Mouse (Mus musculus) retina, embryonic 14.5 days (tissue): Measurements from ENCODE around the gene Tmem11.
"Not testable (repeated sequence)": the region's sequence is repeated elsewhere in the genome, so short reads cannot be mapped to it uniquely, and the experiment has no call there.

Experiments
- DNase-seq: peaks from one replicate; pipeline ENCODE4 v3.0.0-alpha.2; 2015; ENCODE audit warnings: low spot score

Gene Tmem11

DNA sequence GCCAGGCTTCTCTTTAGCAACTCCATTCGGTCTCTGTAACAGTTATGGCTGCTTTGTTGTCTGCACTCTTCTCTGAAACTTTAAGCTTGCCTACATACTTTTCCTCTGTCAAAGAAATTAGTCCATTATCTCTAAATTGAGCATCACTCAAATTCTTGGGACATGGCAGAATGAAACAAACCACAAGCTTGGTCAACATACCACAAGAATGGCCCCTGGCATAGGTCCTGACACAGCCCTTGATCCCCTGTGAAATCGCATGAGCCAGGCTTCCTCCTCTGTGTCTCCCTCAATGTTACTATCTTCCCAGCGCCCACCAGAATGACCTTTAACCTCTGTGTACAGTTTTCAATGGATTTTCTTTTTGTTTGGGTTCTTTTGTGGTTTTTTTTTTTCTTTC lies 3.3 kb upstream of the Tmem11 start:
- DNase-seq: no peak

DNA sequence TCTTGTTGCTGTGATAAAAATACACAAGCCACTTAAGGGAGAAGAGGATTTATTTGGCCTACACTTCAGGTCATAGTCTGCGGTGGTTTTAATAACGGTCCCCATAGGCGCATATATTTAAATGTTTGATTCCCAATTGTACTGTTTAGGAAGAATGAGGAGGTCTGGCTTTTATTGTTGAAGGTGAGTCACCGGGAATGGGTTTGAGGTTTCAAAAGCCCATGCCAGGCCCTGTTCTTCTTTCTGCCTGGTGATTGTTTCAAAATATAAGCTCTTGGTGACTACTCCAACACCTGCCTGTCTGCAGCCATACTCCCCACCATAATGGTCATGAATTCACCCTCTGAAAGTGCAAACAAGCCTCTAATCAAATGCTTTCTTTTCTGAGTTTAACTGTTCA lies 1.5 kb upstream of the Tmem11 start:
- no peak for DNase-seq

DNA sequence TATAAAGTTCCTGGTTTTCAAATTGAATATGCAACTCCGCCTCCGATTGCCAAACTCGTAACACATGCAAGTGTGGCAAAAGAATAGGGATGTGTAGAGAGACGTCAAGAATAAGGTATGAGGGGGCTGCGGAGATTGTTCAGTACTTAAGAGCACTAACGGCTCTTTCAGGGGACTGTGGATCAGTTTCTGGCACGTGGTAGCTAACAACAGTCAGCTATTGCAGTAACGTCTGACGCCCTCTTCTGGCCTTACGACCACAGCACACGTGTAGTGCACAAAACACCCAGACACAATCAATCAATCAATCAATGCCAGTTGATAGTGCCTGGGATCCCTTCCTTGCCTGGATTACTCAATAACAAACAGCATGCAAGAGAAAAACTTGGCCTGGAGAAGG lies 351 bp upstream of the Tmem11 start:
- peak; percentile 80 for DNase-seq

DNA sequence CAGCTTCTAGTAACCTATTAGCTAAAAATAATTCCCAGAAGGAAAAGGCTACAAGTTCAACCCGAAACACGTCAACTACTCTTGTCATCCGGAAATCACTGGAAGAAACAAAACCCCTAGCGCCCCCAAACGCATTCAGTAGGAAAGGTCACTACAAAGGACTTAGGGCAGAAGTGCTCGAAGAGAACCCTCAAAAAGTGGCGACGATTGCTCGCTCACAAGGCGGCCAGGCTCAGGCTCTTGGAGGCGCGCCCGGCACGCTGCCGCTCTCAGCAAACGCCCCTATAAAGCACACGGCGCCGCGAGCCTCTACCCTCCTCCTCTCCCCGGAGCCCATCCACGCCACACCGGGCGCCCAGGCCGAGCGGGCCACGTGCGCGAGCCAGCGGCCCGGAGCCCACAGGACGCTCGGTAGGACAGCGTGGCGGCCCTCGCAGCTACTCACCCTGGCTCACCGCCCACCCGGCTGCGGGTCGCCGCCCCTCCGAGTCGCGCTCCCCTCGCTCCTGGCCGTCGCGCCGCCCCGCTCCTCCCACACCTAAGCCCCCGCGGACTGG lies 938 bp downstream of the Tmem11 start:
- DNase-seq: no peak

DNA sequence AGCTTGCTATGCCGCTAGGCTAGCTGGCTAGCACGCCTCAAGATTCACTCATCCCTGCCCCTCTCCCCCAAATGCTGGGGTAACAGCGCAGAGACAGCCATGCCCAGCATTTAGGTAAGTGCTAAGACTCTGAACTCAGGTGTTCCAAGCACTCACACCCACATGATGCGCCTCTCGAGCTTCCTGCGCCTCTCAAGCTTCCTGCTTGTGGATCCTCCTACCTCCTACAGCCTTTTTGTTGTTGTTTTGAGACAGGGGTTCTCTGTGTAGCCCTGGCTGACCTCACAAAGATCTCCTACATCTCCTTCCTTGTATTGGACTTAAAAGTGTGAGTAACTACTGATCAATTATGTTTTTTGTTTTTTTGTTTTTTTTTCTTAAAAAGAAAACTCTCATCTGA lies 6.0 kb downstream of the Tmem11 start:
- no peak for DNase-seq

DNA sequence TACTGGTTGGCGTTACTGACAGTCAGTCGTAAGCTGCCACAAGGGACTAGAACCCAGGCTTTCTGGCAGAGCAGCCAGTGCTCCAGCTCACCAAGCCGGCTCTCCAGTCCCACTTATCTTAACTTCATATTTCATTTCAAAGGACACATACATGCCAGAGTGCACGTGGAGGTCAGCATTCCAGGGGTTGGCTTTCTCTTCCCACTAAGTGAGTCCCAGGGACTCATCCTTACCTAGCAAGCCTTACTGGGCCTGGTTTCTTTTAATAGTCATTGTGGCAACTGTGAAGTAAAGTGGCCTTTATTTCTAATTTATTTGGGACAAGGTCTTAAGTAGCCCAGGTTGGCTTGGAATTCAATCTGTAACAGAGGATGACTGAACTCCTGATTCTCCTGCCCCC lies 7.7 kb downstream of the Tmem11 start:
- no peak for DNase-seq

DNA sequence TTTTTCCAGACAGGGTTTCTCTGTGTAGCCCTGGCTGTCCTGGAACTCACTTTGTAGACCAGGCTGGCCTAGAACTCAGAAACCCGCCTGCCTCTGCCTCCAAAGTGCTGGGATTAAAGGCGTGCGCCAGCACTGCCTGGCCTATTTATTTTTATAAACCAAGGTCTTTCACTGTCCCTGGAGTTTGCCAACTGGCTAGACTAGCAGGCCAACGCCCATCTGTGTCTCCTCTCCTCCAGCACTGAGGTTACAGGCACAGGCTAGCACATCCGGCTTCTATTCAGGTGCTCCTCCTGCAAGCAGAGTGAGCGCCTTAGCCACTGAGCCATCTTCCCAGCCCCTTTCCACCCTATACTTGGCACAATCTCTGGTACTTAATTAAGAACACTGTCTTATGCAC lies 9.6 kb downstream of the Tmem11 start:
- DNase-seq: not testable (repeated sequence)

DNA sequence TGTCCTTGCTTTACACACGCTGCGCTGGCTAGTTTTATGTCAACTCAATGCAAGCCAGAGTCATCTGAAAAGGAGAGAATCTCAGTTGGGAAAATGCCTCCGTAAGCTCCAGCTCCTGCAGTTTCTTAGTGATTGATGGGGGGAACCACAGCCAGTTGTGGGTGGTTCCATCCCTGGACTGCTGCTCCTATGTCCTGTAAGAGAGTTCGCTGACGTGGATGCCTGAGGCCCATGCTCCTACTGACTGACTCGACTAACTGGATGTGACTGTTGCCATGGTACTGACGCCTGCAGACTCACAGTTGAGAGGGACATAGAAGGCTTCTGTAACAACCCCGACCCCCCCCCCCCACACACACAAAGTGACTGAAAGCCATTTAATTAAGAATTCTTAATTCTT lies 11.2 kb downstream of the Tmem11 start:
- DNase-seq: peak; percentile 59

DNA sequence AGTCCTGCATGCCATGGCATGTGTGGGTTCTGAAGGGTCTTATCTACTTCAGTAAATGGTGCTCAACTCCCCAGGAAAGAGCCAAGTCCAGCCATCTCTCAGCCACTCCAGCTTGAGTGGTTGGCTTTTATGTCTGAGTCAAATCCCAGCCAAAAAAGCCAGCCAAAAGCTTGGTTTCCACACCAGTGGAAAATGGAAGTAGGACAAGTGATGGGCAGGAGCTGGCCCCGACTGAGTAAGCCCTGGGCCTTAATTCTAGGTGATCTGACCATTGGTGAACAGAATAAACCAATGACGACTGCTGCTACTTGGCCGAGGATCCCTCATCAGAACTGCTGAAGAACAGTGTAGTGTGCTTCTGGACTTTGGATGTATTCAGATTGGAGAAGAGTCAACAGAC lies 11.6 kb downstream of the Tmem11 start:
- no peak for DNase-seq

DNA sequence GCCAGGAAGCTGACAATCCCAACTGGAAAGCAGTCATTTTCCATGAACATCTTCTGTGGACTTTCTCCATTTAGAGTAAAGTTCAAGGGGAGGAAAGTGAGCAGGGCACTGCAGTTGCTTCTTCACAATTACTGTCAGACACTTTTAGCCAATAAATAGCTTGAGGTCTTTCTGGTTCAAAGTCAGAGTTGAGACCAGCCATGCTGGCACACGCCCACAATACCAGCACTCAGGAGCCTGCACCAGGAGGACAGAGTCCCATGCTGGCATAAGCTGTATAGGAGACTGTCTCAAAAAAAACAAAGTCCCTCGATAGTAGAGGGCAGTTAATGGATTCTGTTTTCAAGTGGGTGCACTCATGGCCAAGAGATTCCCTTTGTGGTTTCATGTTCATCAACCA lies 13.1 kb downstream of the Tmem11 start:
- no peak for DNase-seq

DNA sequence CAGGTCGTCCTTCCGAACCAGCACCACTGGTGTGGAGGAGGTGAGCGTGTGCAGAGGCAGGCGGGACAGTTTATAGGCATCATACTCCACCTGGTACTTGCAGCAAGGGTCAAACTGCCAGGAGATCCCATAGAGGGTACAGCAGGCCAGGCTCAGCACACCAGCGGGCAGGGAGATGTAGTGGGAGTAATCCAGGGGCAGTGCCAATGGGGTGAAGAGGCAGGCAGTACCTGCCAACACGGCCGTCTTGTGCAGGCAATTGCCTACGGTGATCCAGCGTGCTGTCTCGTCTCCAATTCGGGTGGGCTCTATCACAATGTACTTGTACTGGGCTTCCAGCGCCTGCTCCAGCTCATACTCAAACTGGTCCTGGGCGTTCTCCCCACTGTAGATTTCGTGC lies 14.2 kb downstream of the Tmem11 start:
- DNase-seq: no peak

DNA sequence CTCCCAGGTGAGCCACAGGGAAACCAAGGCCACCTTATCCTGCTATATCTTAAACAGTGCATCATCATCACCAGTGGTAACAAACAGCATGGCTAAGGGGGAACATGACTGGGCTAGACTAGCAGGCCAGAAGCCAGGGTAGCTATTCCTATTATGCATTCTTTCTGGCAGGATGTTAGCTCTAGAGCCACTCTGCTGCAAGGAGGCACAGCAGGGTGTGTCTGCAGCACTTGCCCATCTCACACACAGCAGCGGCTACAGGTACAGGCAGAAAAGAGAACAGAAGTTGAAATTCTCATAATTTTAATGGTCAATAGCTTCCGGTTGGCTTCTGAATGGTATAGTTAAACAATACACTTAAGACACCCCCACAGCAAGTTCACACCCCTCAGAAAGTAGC lies 14.9 kb downstream of the Tmem11 start:
- DNase-seq: no peak

DNA sequence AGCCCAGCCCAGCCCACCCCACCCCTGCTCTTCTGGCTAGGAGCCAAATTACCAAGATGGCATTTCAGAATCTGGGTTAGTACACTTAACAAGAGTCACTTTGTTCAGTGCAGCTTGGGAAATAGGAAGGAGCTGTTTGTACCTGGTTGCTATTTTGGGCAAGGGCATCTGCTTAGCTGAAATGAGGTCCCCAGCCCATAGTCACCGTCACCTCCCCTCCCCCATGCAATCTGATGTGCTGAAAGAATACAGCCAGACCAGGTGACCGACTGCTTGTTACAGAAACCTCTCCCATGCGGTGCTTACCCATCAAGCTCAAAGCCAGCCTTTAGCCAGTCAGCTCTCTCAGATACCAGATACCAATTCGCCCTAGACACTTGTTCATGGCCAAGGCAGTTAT lies 15.9 kb downstream of the Tmem11 start:
- no peak for DNase-seq

DNA sequence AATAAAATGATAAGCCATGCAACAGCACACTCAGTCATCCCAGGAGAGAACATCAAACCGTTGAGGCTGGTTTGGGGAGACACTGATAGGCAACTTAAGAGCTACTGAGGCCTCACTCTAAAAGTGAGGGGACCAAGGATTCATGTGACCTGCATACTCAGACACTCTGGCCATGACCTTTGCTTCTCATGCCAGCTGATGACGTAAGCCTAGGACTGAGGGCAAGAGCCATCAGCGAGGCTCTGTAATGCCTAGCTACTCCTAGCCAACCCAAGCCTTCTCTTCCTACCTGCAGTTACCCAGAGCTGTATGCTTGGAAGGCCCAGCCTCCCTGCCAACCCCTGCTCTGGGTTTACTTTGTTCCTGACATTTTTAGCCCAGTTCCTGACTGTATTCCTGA lies 17.1 kb downstream of the Tmem11 start:
- DNase-seq: no peak

DNA sequence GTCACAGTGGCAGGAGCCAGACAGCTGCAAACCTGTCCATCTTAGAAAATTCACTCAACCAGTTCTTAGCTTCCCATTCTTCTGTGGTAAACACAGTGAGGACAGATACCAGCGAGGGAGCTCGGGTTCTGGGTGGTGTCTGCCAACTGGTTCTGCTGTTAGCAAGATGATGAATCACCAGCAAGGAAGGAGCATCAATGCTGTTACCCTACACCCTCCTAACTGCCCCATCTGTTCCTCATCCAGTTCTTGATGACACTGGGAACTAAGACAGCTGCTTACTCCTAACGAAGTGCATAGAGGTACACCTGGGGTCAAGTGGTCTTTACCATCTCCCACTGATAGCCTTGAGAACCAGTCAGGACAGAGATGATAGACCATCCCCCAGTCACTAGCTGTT lies 22.5 kb downstream of the Tmem11 start:
- no peak for DNase-seq

DNA sequence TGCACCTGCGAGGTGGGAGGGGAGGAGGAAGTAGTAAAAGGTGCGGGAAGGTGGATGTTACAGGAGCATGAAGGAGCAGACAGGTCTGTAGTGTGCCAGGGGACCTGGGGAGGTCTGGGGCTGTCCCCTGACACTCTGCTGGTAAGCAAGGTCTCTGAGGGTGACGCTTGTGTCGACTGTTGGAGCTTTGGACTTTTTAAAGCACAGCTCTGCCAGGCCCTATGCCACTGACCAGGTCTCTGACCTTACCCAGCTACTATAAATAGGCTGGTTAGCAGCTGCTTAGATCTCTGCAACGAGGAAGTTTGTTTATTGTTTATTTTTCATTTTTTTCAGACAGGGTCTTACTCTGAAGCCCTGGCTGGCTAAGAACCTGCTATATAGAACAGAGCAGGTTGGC lies 33.7 kb downstream of the Tmem11 start:
- no peak for DNase-seq

DNA sequence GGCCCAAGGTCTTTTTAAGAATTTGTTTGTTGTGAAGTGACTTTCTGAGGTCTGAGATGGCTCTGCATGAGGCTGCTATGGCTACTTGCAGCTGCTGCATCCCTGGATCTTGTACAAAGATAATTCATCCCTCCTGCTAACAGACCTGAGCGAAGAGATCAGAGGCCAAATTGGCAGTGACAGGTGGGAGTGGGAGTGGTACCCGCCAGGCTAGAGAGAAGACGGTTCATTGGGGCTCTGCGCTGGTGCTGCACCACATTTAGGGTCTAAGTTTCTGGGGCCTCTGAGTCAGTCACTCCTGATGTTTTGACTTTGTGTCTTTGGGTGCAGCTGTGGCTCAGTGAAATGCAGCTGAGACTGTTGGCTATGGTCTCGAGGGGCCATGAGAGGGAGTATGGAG lies 35.7 kb downstream of the Tmem11 start:
- no peak for DNase-seq

DNA sequence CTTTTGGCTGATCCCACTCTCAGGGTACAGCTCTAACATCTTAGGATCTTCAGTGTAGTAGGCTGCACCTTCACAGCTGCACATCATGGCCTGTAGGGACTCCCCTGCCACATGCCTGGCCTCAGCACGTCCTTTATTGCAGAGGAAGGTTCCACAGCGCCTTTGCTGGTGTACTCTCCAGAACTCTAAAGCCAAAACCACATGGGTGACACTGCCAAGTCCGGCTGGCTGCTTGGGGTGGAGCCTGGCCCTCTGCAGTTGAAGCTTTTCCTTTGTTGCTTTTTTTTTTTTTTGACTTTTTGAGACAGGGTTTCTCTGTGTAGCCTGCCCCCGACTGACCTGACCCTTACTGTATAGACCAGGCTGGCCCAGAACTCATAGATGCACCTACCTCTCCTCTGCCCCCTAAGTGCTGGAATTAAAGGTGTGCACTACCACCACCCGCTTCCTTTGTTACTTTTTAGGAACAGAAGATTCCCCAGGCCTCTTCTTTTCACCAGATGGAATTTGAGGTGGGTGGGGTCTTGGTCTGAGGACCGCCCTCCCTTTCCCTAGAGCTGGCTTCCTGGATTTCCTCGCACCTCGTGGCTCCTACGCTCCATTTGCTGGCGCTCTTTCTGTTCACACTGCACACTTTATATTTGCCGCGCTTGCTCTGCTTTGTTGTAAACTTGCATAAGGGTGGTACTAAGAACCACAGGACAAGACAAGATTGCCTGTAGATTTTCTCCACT lies 37.4 kb downstream of the Tmem11 start:
- no peak for DNase-seq

DNA sequence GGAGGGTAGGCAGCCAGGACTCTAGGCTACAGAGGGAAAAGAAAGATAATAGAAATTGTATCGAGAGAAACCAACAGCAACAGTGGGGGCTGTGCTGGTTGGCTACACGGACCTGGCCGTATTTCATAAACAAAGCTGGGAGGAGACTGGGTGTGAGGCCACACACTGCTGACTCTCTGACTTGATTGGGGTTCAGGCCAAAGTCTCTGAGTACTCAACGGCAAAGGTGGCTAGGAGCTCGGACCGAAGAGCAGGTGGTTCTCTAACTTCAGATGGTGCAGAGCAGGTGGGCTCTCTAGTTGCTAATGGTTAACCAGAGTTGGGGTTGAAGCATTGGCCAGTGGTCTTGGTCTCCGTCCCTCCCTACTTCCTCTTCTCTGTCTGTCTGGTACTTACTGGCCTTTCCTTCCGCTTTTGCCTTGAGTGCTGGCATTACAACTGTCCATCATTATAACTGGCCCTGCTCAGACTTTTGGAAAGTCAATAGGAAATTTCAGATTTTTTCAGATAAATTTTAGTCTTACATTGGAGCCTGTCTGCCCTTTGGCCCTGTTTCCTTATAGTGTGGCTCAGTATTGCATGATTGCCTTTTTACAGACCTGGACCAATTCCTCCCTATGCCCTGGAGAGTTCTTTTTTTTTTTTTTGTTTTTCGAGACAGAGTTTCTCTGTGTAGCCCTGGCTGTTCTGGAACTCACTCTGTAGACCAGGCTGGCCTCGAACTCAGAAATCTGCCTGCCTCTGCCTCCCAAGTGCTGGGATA lies 41.2 kb downstream of the Tmem11 start:
- no peak for DNase-seq

DNA sequence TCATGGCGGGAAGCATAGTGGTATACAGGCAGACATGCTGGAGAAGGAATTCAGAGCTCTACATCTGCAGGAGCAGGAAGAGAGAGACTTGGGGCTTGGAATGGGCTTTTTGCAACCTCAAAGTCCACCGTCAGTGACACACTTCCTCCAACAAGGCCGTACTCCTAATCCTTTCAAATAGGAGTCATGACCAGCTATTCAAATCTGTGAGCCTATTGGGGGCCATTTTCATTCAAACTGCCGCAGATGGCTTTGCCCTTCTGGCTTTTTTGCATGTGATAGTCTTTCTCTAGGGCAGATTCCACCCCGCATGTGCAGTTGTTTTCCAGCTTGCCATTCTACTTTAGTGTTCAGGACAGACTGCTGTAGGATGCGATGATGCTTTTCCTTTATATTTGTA lies 42.2 kb downstream of the Tmem11 start:
- no peak for DNase-seq

DNA sequence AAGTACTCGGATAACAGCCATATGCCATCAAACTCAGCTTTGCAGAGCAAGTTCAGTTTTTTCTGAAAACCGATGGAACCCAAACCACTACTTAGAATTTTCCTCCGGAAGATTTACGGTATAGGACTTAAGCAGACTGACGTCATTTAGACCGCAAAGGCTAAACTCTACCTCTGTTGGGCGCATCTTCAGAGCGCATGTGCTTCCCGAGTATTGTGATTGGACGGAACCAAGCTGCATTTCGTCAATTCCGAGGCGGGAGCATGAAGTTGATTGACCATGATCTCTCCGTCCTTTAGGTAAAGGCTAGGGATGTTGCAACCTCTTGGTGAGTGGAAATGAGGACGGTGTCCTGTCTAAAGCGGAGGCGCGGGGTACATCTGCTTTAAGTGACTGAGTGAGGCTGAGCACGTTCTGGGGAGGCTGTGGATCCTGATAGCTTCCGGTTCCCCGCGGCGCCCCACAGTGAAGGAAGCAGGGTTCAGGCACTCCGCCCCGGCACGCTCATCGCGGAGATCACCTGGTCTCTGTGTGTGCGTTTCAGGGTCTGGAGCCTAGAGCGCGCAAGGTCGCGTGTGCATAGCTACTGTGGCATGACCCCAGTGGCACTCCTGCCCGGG lies 48.5 kb downstream of the Tmem11 start, which contains the start of gene Dhrs7b:
Gene Dhrs7b, plus strand, starts transcription at position 199 of the 620 bp plus-strand sequence.
- peak; percentile 88 for DNase-seq

DNA sequence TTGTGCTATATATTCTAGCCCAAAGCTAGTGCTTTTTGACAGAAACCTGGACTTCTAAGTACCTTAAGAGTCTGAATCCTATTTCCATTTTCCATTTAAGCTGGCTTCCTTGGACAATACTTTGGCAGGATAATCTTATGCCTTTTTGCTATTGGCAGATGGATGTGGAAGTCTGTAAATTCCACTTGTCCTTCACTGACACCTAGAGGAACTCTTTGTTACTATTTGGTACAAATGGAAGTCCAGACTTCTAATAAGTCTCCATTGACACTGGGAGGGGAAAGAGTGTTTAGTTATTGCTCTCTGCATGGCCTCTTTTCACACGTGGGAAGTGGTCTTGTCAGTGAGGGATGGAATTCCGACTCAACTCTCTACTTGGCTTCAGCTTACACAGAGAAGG lies 50.2 kb downstream of the Tmem11 start:
- peak; percentile 48 for DNase-seq
